Mouse (Mus musculus) G1E (cell line): ENCODE results near the gene Tmco4.

Experiments used
- CTCF ChIP-seq: IDR thresholded peaks from 2 replicates; pipeline ENCODE4 v1.5.1; 2012; ENCODE audit warnings: low read depth, low read length, inconsistent platforms, mixed read lengths
- POLR2AphosphoS5 ChIP-seq: IDR thresholded peaks from 2 replicates; pipeline ENCODE4 v1.6.1; 2012; ENCODE audit warnings: low read depth, low read length, inconsistent platforms; ENCODE audit not compliant: insufficient replicate concordance
- TAL1 ChIP-seq: conservative IDR thresholded peaks from 2 replicates; pipeline ENCODE4 v1.6.1; 2012; ENCODE audit warnings: low read depth, low read length, inconsistent platforms, mixed read lengths

- no peak for TF ChIP-seq CTCF
- TF ChIP-seq TAL1 = no peak
- TF ChIP-seq POLR2AphosphoS5 = no peak
Observed at GRCm38 (mm10) chr4:139092356-139093195, 119.9 kb downstream of the Tmco4 start, which contains the start of gene Nbl1.
